Mouse (Mus musculus) G1E (cell line): ENCODE data around the gene Mcat. TPM values are rescaled to one million over a fixed set of nuclear protein-coding genes. Genes with fewer than 3 reads are reported as not detected.

Experiments
- ATAC-seq: 2 replicates; pipeline ENCODE4 v1.8.0; 2016; ENCODE audit warnings: mild to moderate bottlenecking; ENCODE audit not compliant: insufficient number of reproducible peaks, poor library complexity, low FRiP score, severe bottlenecking; ENCODE audit errors: extremely low read depth
- DNase-seq: peaks from one replicate; pipeline ENCODE4 v3.0.0; 2012; ENCODE audit warnings: low spot score
- H3K27me3 ChIP-seq: 2 replicates; pipeline ENCODE4 v1.6.1; 2012; ENCODE audit warnings: mild to moderate bottlenecking, low read length, inconsistent platforms; ENCODE audit not compliant: insufficient read depth
- H3K36me3 ChIP-seq: replicated peaks from 2 replicates; pipeline ENCODE3; 2012; ENCODE audit warnings: mild to moderate bottlenecking, inconsistent platforms
- H3K4me1 ChIP-seq: 2 replicates; pipeline ENCODE4 v1.6.1; 2012; ENCODE audit warnings: low read depth, low read length, inconsistent platforms, mixed read lengths; ENCODE audit not compliant: insufficient read depth
- H3K4me3 ChIP-seq: 2 replicates; pipeline ENCODE4 v1.5.1; 2012; ENCODE audit warnings: low read depth, mild to moderate bottlenecking, inconsistent platforms, low read length, moderate library complexity, mixed read lengths
- H3K9me3 ChIP-seq: replicated peaks from 2 replicates; pipeline ENCODE4 v1.6.1; 2012; ENCODE audit warnings: inconsistent platforms
- CTCF ChIP-seq: IDR thresholded peaks from 2 replicates; pipeline ENCODE4 v1.5.1; 2012; ENCODE audit warnings: low read depth, low read length, inconsistent platforms, mixed read lengths
- GATA1 ChIP-seq: IDR thresholded peaks from 2 replicates; pipeline ENCODE4 v1.6.1; 2012; ENCODE audit warnings: borderline replicate concordance, low read length, inconsistent platforms, mixed read lengths
- GATA2 ChIP-seq: IDR thresholded peaks from 2 replicates; pipeline ENCODE4 v1.6.1; 2012; ENCODE audit warnings: low read depth, low read length, inconsistent platforms, borderline replicate concordance
- POLR2AphosphoS5 ChIP-seq: IDR thresholded peaks from 2 replicates; pipeline ENCODE4 v1.6.1; 2012; ENCODE audit warnings: low read depth, low read length, inconsistent platforms; ENCODE audit not compliant: insufficient replicate concordance
- TAL1 ChIP-seq: conservative IDR thresholded peaks from 2 replicates; pipeline ENCODE4 v1.6.1; 2012; ENCODE audit warnings: low read depth, low read length, inconsistent platforms, mixed read lengths
- polyA plus RNA-seq: library from polyadenylated mRNA; stranded (reverse); fragments of >175 nt; gene quantifications from 2 replicates; pipeline ENCODE4 v1.2.3, GENCODE M21; 2012
- total RNA-seq, 2 experiments: library from RNA; stranded (forward) in 1 of 2; stranded (reverse) in 1 of 2; fragments of 200-1000 nt in 1 of 2; fragments of >200 nt in 1 of 2; fragmentation: Nextera tagmentation in 1 of 2; gene quantifications; 2 replicates each; pipeline ENCODE4 v1.2.3; 2014 to 2017

Mcat gene
- total and polyA plus RNA-seq, 3 experiments = 14.0 to 17.7 (median 17.1) TPM

DNA sequence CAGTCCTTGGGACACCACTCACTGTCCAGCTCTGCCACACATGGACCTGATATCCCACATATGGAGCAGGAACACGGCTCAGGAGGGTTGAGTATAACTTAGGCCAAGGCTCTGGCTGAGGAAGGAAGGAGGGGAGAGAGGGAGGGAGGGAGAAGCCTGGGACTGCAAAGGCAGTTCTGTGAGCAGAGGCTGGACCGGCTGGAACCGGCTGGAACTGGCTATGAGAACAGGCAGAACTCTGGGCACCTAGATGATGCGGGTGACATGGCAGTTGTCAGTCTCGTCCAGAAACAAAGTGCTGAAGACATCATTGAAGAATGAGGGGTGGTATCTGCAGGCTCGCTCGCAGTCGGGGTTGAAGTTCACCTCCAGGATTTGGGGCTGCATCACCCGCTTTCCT is 13.1 kb upstream of the Mcat start:
- TF ChIP-seq GATA1 = no peak
- no peak for TF ChIP-seq TAL1
- TF ChIP-seq CTCF = no peak
- no peak for TF ChIP-seq POLR2AphosphoS5
- no peak for TF ChIP-seq GATA2
- Histone ChIP-seq H3K36me3 (peaks cover 94% of the 10 kb centered on the region), H3K4me3 (no peak overlapping the region), H3K4me1 (peaks cover 16% of the 10 kb centered on the region), H3K27me3 (no peaks in the 10 kb centered on the region), H3K9me3 (no peaks in the 10 kb centered on the region)
- no peak for DNase-seq
- no peak for ATAC-seq

DNA sequence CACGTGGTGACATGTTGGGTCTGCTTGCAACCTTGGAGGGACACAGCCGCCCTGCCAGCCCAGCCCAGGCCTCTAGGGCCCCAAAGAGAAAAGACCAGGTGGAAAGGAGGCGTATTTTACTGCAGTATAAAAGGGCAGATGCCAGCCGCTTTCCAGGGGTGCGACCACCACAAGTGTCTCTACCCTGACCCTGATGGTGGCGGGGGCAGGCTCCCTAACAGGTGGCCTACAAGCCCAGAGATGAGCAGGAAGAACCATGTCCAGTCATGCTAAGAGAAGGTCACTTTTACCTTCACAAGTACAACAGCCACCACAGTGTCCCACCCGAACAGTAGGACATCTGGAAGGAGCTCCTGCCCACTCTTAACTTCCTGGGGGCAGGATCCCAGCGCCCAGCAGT is 12.0 kb upstream of the Mcat start:
- peaks cover 94% of the 10 kb centered on the region for H3K36me3 ChIP-seq
- no peaks in the 10 kb centered on the region for H3K9me3 ChIP-seq
- peaks cover 26% of the 10 kb centered on the region for H3K4me1 ChIP-seq
- no peak for TF ChIP-seq GATA2
- no peak for TF ChIP-seq POLR2AphosphoS5
- TF ChIP-seq GATA1 = no peak
- no peak for TF ChIP-seq CTCF
- no peak for TF ChIP-seq TAL1
- ATAC-seq (no peak), DNase-seq (no peak)
- H3K27me3 ChIP-seq = no peaks in the 10 kb centered on the region
- H3K4me3 ChIP-seq = no peak overlapping the region

DNA sequence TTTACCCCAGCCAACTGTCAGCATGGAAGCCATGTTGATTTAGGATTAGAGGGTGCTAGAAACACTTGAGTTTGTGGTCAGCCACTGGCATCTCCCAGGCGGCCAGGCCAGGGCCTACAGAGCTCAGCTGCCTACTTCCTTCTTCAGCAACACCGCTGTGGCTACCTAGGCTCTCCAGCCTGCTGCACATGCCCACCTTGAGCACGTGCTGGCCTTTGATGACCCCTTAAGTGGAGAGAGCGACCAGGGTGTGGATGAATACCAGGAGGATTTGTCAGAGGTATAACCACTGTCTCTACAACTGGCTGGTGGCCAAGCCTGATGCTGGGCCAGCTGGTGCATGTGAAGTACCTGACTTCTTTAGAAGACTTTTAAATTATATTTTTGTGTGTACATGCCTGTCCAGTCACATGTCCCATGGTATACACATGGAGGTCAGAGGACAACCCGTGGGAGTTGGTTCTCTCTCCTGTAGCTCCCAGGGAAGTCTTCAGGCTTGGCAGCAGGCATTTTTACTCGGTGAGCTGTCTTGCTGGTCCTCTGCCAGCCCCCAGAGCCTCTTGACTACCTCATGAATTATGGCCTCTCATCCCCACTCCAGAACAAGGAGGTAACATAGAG is 11.3 kb upstream of the Mcat start:
- H3K4me3 ChIP-seq = no peak overlapping the region
- H3K36me3 ChIP-seq = peaks cover 94% of the 10 kb centered on the region
- ATAC-seq = no peak
- no peaks in the 10 kb centered on the region for H3K9me3 ChIP-seq
- DNase-seq = no peak
- TF ChIP-seq GATA1 = no peak
- TF ChIP-seq POLR2AphosphoS5 = no peak
- no peaks in the 10 kb centered on the region for H3K27me3 ChIP-seq
- H3K4me1 ChIP-seq = peaks cover 33% of the 10 kb centered on the region

- DNase-seq (no peak), ATAC-seq (no peak)
- H3K4me1 ChIP-seq = peaks cover 37% of the 10 kb centered on the region
- peaks cover 90% of the 10 kb centered on the region for H3K36me3 ChIP-seq
- H3K4me3 ChIP-seq = no peak overlapping the region
- H3K27me3 ChIP-seq = no peaks in the 10 kb centered on the region
- no peak; the same call in 1 of the 2 replicates for TF ChIP-seq POLR2AphosphoS5
- no peak for TF ChIP-seq GATA2
- TF ChIP-seq TAL1 = no peak
- TF ChIP-seq CTCF = no peak
- no peak for TF ChIP-seq GATA1
- H3K9me3 ChIP-seq = no peaks in the 10 kb centered on the region
These were observed 10.0 kb upstream of the Mcat start for GRCm38 (mm10) chr15:83573606-83574005.

DNA sequence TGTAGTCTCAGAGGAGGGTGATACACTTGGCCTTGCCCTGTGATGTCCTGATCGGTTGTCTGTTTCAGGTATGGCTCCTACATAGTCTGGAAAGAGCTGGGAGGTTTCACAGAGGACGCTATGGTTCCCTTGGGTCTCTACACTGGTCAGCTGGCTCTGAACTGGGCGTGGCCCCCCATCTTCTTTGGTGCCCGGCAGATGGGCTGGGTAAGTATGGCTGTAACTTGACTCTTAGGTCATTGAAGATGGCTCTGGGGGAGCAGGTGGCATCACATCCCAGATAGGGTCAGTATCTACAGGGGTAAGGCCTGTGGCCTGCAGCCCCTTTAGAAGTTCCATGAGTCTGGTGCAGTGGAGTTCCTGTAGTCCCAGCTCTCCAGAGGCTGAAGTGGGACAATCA is 8.5 kb upstream of the Mcat start:
- no peaks in the 10 kb centered on the region for H3K9me3 ChIP-seq
- TF ChIP-seq TAL1 (no peak), CTCF (no peak), GATA2 (no peak), GATA1 (no peak), POLR2AphosphoS5 (no peak)
- ATAC-seq (no peak), DNase-seq (no peak)
- peaks cover 82% of the 10 kb centered on the region for H3K36me3 ChIP-seq
- no peaks in the 10 kb centered on the region for H3K27me3 ChIP-seq
- peaks cover 42% of the 10 kb centered on the region for H3K4me1 ChIP-seq
- H3K4me3 ChIP-seq = no peak overlapping the region

DNA sequence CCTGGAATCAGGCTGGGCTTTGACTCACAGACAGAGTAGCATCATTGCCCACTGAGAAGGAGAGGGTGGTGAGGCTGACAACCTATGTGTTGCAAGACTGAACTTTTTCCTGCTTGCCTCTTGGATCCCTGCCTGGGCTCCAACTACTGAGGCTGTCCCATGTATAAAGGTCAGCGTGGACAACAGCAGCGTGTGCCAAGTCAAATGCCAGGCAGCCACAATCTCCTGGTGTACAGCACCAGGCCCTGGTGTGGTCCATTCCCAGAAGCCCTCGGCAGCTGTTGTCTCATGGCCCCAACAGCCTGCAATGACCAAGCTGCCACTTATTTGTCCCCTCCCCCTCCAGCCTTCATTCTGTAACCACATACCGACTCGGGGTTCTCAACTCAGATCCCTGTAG is 8.0 kb upstream of the Mcat start:
- H3K27me3 ChIP-seq = no peaks in the 10 kb centered on the region
- peaks cover 77% of the 10 kb centered on the region for H3K36me3 ChIP-seq
- ATAC-seq (no peak), DNase-seq (no peak)
- peaks cover 46% of the 10 kb centered on the region for H3K4me1 ChIP-seq
- no peak overlapping the region for H3K4me3 ChIP-seq
- no peak for TF ChIP-seq GATA2
- no peak for TF ChIP-seq GATA1
- TF ChIP-seq CTCF = no peak
- no peak for TF ChIP-seq POLR2AphosphoS5
- no peak for TF ChIP-seq TAL1
- no peaks in the 10 kb centered on the region for H3K9me3 ChIP-seq

- Histone ChIP-seq H3K9me3 (no peaks in the 10 kb centered on the region), H3K27me3 (no peaks in the 10 kb centered on the region), H3K36me3 (peaks cover 68% of the 10 kb centered on the region), H3K4me3 (no peak overlapping the region), H3K4me1 (peaks cover 52% of the 10 kb centered on the region)
- TF ChIP-seq CTCF = peak; percentile 16; the same call in 1 of the 2 replicates
- no peak for TF ChIP-seq TAL1
- DNase-seq (no peak), ATAC-seq (no peak)
These were observed 7.1 kb upstream of the Mcat start for GRCm38 (mm10) chr15:83570641-83571040.
